ENCODE assay signal across 28 mouse cellular contexts in genomic region chr5:102802833-102803232, GRCm38 (mm10).
"Had no signal": no experiment of that assay in that cellular context is flagged by ENCODE, and none has a peak within 500 bp of the region (broad histone marks: within the 10 kb centered on the region; RNA-seq: fewer than 3 reads in every experiment).

No protein-coding gene starts in this region.

- H3K9me3 ChIP-seq: embryonic facial prominence, embryonic 10.5 days; embryonic facial prominence, embryonic 12.5 days; embryonic facial prominence, embryonic 13.5 days; embryonic facial prominence, embryonic 15.5 days; forebrain, embryonic 10.5 days; forebrain, embryonic 12.5 days; forebrain, embryonic 13.5 days; forebrain, embryonic 15.5 days had no signal

- H3K27me3 ChIP-seq: embryonic facial prominence, embryonic 12.5 days; embryonic facial prominence, embryonic 13.5 days; embryonic facial prominence, embryonic 15.5 days; forebrain, embryonic 12.5 days; forebrain, embryonic 13.5 days; forebrain, embryonic 15.5 days had no signal

- H3K27ac ChIP-seq: embryonic facial prominence, embryonic 10.5 days; embryonic facial prominence, embryonic 12.5 days; embryonic facial prominence, embryonic 13.5 days; embryonic facial prominence, embryonic 15.5 days; forebrain, embryonic 10.5 days; forebrain, embryonic 12.5 days; forebrain, embryonic 13.5 days; forebrain, embryonic 15.5 days; gastrocnemius, adult 2 months; heart, adult 2 months had no signal

- H3K4me2 ChIP-seq: embryonic facial prominence, embryonic 12.5 days; embryonic facial prominence, embryonic 13.5 days; embryonic facial prominence, embryonic 15.5 days; forebrain, embryonic 12.5 days; forebrain, embryonic 13.5 days; forebrain, embryonic 15.5 days had no signal

- ATAC-seq: forebrain, embryonic 13.5 days; forebrain, embryonic 14.5 days; forebrain, embryonic 15.5 days; forebrain, embryonic 16.5 days; forebrain, postnatal 0 days had no signal

- H3K9ac ChIP-seq: embryonic facial prominence, embryonic 12.5 days; embryonic facial prominence, embryonic 13.5 days; embryonic facial prominence, embryonic 15.5 days; forebrain, embryonic 12.5 days; forebrain, embryonic 13.5 days; forebrain, embryonic 15.5 days; forebrain, postnatal 0 days had no signal

- H3K4me1 ChIP-seq: embryonic facial prominence, embryonic 12.5 days; embryonic facial prominence, embryonic 13.5 days; embryonic facial prominence, embryonic 15.5 days; forebrain, embryonic 12.5 days; forebrain, embryonic 13.5 days; forebrain, embryonic 15.5 days had no signal

- H3K4me3 ChIP-seq: embryonic facial prominence, embryonic 10.5 days; embryonic facial prominence, embryonic 12.5 days; embryonic facial prominence, embryonic 13.5 days; embryonic facial prominence, embryonic 15.5 days; erythroblast, embryonic 14.5 days; forebrain, embryonic 10.5 days; forebrain, embryonic 12.5 days; forebrain, embryonic 13.5 days; forebrain, embryonic 15.5 days; gastrocnemius, adult 2 months; heart, adult 2 months had no signal

- H3K36me3 ChIP-seq: embryonic facial prominence, embryonic 10.5 days; embryonic facial prominence, embryonic 12.5 days; embryonic facial prominence, embryonic 13.5 days; embryonic facial prominence, embryonic 15.5 days; forebrain, embryonic 10.5 days; forebrain, embryonic 12.5 days; forebrain, embryonic 15.5 days had no signal

- DNase-seq: cerebellum, adult 2 months; cerebellum, adult 8-10 months; cerebellum, adult 9-10 months; cerebellum, postnatal 10 days; cerebellum, postnatal 14 days; cerebellum, postnatal 25 days; cerebellum, postnatal 36 days; embryo, embryonic 11 days; forebrain, postnatal 0 days; gastrocnemius, adult 2 months; gastrocnemius, postnatal 10 days; gastrocnemius, postnatal 14 days; gastrocnemius, postnatal 25 days; gastrocnemius, postnatal 36 days; heart, adult 11 months; heart, adult 18-20 months; heart, adult 2 months had no signal
